Mouse (Mus musculus): ENCODE data around the gene A530032D15Rik.
"Not testable (repeated sequence)": the region's sequence is repeated elsewhere in the genome, so short reads cannot be mapped to it uniquely, and the experiment has no call there.

The A530032D15Rik gene

DNA sequence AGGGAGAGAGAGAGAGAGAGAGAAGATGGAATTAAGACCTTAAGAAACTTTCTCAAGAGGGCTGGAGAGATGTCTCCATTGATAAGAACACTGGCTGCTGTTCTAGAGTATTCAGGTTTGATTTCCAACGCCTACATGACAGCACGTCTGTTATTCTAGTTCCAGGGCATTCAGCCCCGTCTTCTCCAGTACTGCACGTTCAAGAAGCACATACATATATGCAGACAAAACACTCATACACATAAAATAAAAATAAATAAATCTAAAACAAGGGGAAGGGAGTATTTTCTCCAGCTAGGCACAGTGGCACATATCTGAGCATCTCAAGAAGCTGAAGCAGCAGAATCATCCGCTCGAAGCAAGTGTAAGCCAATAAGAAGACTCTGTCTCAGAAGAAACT lies 73.9 kb downstream of the A530032D15Rik start:
- DNase-seq (ENCODE audit: low read depth): not testable (repeated sequence)

DNA sequence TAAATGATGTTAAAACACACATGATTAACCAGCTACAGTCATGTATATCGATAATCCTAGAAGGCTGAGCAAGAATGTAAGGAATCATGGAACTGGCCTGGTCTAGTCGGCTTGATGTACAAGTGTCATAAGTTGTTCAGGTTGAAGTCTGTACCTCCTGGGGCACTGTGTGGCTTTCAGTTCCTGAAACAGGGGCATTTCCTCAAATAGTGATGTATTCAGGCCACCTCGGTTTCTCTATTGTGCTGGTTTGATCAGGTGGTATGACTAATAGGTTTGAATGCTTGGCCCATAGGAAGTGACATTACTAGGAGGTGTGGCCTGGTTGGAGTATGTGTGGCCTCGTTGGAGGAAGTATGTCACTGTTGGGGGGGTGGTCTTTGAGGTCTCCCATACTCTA lies 75.3 kb downstream of the A530032D15Rik start:
- not testable (repeated sequence) for DNase-seq (ENCODE audit: low read depth)

DNA sequence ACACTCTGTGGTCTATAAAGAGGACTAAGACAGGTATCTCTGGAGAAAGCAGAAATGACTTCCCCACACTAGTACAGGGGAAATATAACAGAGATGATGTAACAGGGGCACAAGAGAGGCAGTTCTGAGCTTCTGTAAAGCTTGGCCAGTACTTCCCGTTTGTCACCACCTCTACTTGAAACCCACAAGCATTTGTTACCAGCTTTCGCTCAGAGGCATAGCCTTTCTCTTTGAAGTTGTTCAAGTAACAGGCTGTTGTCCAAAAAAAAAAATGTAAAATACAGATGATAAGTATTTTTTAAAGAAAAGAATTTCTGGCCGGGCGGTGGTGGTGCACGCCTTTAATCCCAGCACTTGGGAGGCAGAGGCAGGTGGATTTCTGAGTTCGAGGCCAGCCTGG lies 76.0 kb downstream of the A530032D15Rik start:
- not testable (repeated sequence) for DNase-seq (ENCODE audit: low read depth)

All from fibroblast of lung, adult 2 months (primary cell).